Comparison of ENCODE assay signal across 8 mouse cellular contexts in genomic region chr4:106854361-106855309, GRCm38 (mm10). TPM values are rescaled to one million over a fixed set of nuclear protein-coding genes. Genes with fewer than 3 reads are reported as not detected.
DNase-seq lines count a peak whose midpoint lies in the region; ATAC-seq lines count a peak whose summit lies in the region.

No protein-coding gene starts in this region.

- peak overlapping the region; percentile 19 for H3K4me3 ChIP-seq in limb, embryonic 15.5 days
- no peak overlapping the region; the same call in 1 of the 2 replicates for H3K4me3 ChIP-seq in stomach, embryonic 15.5 days (replicated peaks)

- no peaks in the 10 kb centered on the region for H3K27me3 ChIP-seq in limb, embryonic 15.5 days
- H3K27me3 ChIP-seq in stomach, embryonic 15.5 days (replicated peaks): no peaks in the 10 kb centered on the region

- peaks cover 27% of the 10 kb centered on the region for H3K4me1 ChIP-seq in limb, embryonic 15.5 days
- H3K4me1 ChIP-seq in stomach, embryonic 15.5 days: peaks cover 26% of the 10 kb centered on the region

- no peak overlapping the region for H3K9ac ChIP-seq in limb, embryonic 15.5 days
- H3K9ac ChIP-seq in stomach, embryonic 15.5 days: no peak overlapping the region

- peak; percentile 56; the same call in 1 of the 2 replicates for ATAC-seq in limb, embryonic 15.5 days (ENCODE audit: insufficient number of reproducible peaks, low FRiP score, low TSS enrichment, low read depth)
- ATAC-seq in stomach, embryonic 15.5 days (ENCODE audit: insufficient read depth, low FRiP score, low read depth): peak; percentile 76
- no peak for ATAC-seq in granulocyte monocyte progenitor cell, adult 5-6 weeks (replicated peaks; ENCODE audit: poor library complexity, severe bottlenecking)

- peak overlapping the region; percentile 54 for H3K27ac ChIP-seq in limb, embryonic 15.5 days
- H3K27ac ChIP-seq in stomach, embryonic 15.5 days: peak overlapping the region; percentile 76

- 16% methylated on average over 11 of the region's 15 CpGs for WGBS in limb, embryonic 15.5 days
- WGBS in stomach, embryonic 15.5 days: 17% methylated on average over 15 of the region's 15 CpGs

- H3K36me3 ChIP-seq in limb, embryonic 15.5 days: no peaks in the 10 kb centered on the region
- no peaks in the 10 kb centered on the region for H3K36me3 ChIP-seq in stomach, embryonic 15.5 days

- peak; percentile 15 to 53 for DNase-seq in cerebellum, postnatal 14 days
- DNase-seq in cerebellum, adult 9-11 months: no peak
- peak; percentile 60 to 74 for DNase-seq in right cerebral cortex, postnatal 10 days (ENCODE audit: low spot score in 2 of 2)
- no peak for DNase-seq in right cerebral cortex, adult 18-20 months
- DNase-seq in yolk sac, embryonic 10.5 days (ENCODE audit: low spot score): no peak

- H3K4me2 ChIP-seq in limb, embryonic 15.5 days: peak overlapping the region; percentile 37
- peak overlapping the region; percentile 29 for H3K4me2 ChIP-seq in stomach, embryonic 15.5 days

- no peaks in the 10 kb centered on the region for H3K9me3 ChIP-seq in limb, embryonic 15.5 days
- H3K9me3 ChIP-seq in stomach, embryonic 15.5 days: no peaks in the 10 kb centered on the region

RNA-seq across cellular contexts. Expression of gene Acot11, which starts 49.8 kb away (rescaled TPM):
- polyA plus RNA-seq in limb, embryonic 15.5 days (2015; fragmentation: Nextera tagmentation; extraction: Ambion mirVana): 4.0 and 4.8 TPM in 2 replicates
- 6.2 and 6.9 TPM in 2 replicates for polyA plus RNA-seq in stomach, embryonic 15.5 days (2015; fragmentation: Nextera tagmentation; extraction: Ambion mirVana)
- total RNA-seq in granulocyte monocyte progenitor cell, adult 5-6 weeks (2014; fragmentation: Nextera tagmentation): 5.0 and 5.9 TPM in 2 replicates
- total RNA-seq in granulocyte monocyte progenitor cell, adult 5-6 weeks (2017): 2.2 and 4.9 TPM in 2 replicates

RNA-seq across cellular contexts. Expression of gene Ssbp3, which starts 55.9 kb away (rescaled TPM):
- 93.9 and 112 TPM in 2 replicates for polyA plus RNA-seq in limb, embryonic 15.5 days (2015; fragmentation: Nextera tagmentation; extraction: Ambion mirVana)
- polyA plus RNA-seq in stomach, embryonic 15.5 days (2015; fragmentation: Nextera tagmentation; extraction: Ambion mirVana): 92.4 and 98.5 TPM in 2 replicates
- total RNA-seq in granulocyte monocyte progenitor cell, adult 5-6 weeks (2014; fragmentation: Nextera tagmentation): 43.2 and 54.1 TPM in 2 replicates
- 12.9 and 19.2 TPM in 2 replicates for total RNA-seq in granulocyte monocyte progenitor cell, adult 5-6 weeks (2017)

Comparison
In these comparisons a context has a peak if more than half of its experiments do, and no peak if none do; other contexts are left out.
1. DNase-seq: peak in cerebellum, postnatal 14 days (2 of 2) and right cerebral cortex, postnatal 10 days (2 of 2); none in cerebellum, adult 9-11 months (single experiment), right cerebral cortex, adult 18-20 months (single experiment) and yolk sac, embryonic 10.5 days (single experiment).